Mouse (Mus musculus): ENCODE data around the gene Vgll3. TPM values are rescaled to one million over a fixed set of nuclear protein-coding genes. Genes with fewer than 3 reads are reported as not detected.

The Vgll3 gene
- polyA plus RNA-seq (2014; fragmentation: Nextera tagmentation; extraction: Ambion mirVana), result 4.7 and 6.2 TPM in 2 replicates

- Histone ChIP-seq H3K4me3 (replicated peaks; ENCODE audit: low read length) (peak within 1 kb of the TSS; percentile 61), H3K4me2 (replicated peaks) (peak within 1 kb of the TSS; percentile 95), H3K36me3 (replicated peaks; ENCODE audit: control insufficient read depth, insufficient read depth) (no peaks in the 10 kb centered on the region), H3K9ac (peak within 1 kb of the TSS; percentile 67), H3K27me3 (ENCODE audit: control insufficient read depth, insufficient read depth, low read length) (peaks cover 14% of the 10 kb centered on the region; the same call in 1 of the 2 replicates), H3K9me3 (ENCODE audit: control insufficient read depth, low read length) (peaks cover 6% of the 10 kb centered on the region; the same call in 1 of the 2 replicates), H3K27ac (peak within 1 kb of the TSS; percentile 72), H3K4me1 (replicated peaks; ENCODE audit: control insufficient read depth, insufficient read depth, low read length) (0 out of 2 replicates have a peak, but pooled peaks cover 6% of the 10 kb centered on the region)
- WGBS, result under 1% methylated on average over 82 of the region's 86 CpGs
- ATAC-seq (ENCODE audit: low FRiP score), result peak; percentile 99
- peak; percentile 74 for DNase-seq (ENCODE audit: low spot score)
Observed at GRCm38 (mm10) chr16:65814918-65815881, at the start of gene Vgll3. Gene Vgll3 (plus strand): TSS chr16:65815257.

GRCm38 (mm10) chr16:65765976-65766375, 49.1 kb upstream of the Vgll3 start:
- no peak for ATAC-seq (ENCODE audit: low FRiP score)
- no peaks in the 10 kb centered on the region for H3K36me3 ChIP-seq (replicated peaks; ENCODE audit: control insufficient read depth, insufficient read depth)
- H3K4me1 ChIP-seq (replicated peaks; ENCODE audit: control insufficient read depth, insufficient read depth, low read length), result no peaks in the 10 kb centered on the region
- no peak overlapping the region for H3K4me3 ChIP-seq (replicated peaks; ENCODE audit: low read length)
- no peak overlapping the region for H3K9ac ChIP-seq
- no peak overlapping the region for H3K27ac ChIP-seq
- no peaks in the 10 kb centered on the region for H3K27me3 ChIP-seq (ENCODE audit: control insufficient read depth, insufficient read depth, low read length)
- no peaks in the 10 kb centered on the region for H3K9me3 ChIP-seq (ENCODE audit: control insufficient read depth, low read length)
- no peak for DNase-seq (ENCODE audit: low spot score)
- no peak overlapping the region for H3K4me2 ChIP-seq (replicated peaks)

GRCm38 (mm10) chr16:65785959-65786358, 29.1 kb upstream of the Vgll3 start:
- Histone ChIP-seq H3K4me2 (replicated peaks) (no peak overlapping the region), H3K9ac (no peak overlapping the region), H3K4me3 (replicated peaks; ENCODE audit: low read length) (no peak overlapping the region), H3K9me3 (ENCODE audit: control insufficient read depth, low read length) (no peaks in the 10 kb centered on the region), H3K27ac (no peak overlapping the region), H3K36me3 (replicated peaks; ENCODE audit: control insufficient read depth, insufficient read depth) (no peaks in the 10 kb centered on the region), H3K27me3 (ENCODE audit: control insufficient read depth, insufficient read depth, low read length) (no peaks in the 10 kb centered on the region), H3K4me1 (replicated peaks; ENCODE audit: control insufficient read depth, insufficient read depth, low read length) (no peaks in the 10 kb centered on the region)
- DNase-seq (ENCODE audit: low spot score) (peak; percentile 19), ATAC-seq (ENCODE audit: low FRiP score) (no peak)
- 61% methylated on average over 1 of the region's 1 CpGs for WGBS

GRCm38 (mm10) chr16:65816059-65816458, 1.0 kb downstream of the Vgll3 start:
- Histone ChIP-seq H3K9ac (peak overlapping the region; percentile 67; the same call in 1 of the 2 replicates), H3K27ac (no peak overlapping the region)

GRCm38 (mm10) chr16:65818779-65819178, 3.7 kb downstream of the Vgll3 start:
- ATAC-seq (ENCODE audit: low FRiP score), result no peak
- Histone ChIP-seq H3K27ac (no peak overlapping the region), H3K27me3 (ENCODE audit: control insufficient read depth, insufficient read depth, low read length) (peaks cover 14% of the 10 kb centered on the region; the same call in 1 of the 2 replicates), H3K9ac (no peak overlapping the region), H3K9me3 (ENCODE audit: control insufficient read depth, low read length) (no peaks in the 10 kb centered on the region), H3K4me3 (replicated peaks; ENCODE audit: low read length) (no peak overlapping the region), H3K36me3 (replicated peaks; ENCODE audit: control insufficient read depth, insufficient read depth) (no peaks in the 10 kb centered on the region), H3K4me2 (replicated peaks) (no peak overlapping the region; the same call in 1 of the 2 replicates), H3K4me1 (replicated peaks; ENCODE audit: control insufficient read depth, insufficient read depth, low read length) (0 out of 2 replicates have a peak, but pooled peaks cover 6% of the 10 kb centered on the region)
- no peak for DNase-seq (ENCODE audit: low spot score)
- WGBS, result 70% methylated on average over 8 of the region's 8 CpGs

More at GRCm38 (mm10) chr16:65816059-65816458, 1.0 kb downstream of the Vgll3 start:
- H3K36me3 ChIP-seq (replicated peaks; ENCODE audit: control insufficient read depth, insufficient read depth), result no peaks in the 10 kb centered on the region
- peaks cover 6% of the 10 kb centered on the region; the same call in 1 of the 2 replicates for H3K9me3 ChIP-seq (ENCODE audit: control insufficient read depth, low read length)
- H3K4me2 ChIP-seq (replicated peaks), result peak overlapping the region; percentile 95
- 11% methylated on average over 3 of the region's 3 CpGs for WGBS
- peak overlapping the region; percentile 61 for H3K4me3 ChIP-seq (replicated peaks; ENCODE audit: low read length)
- H3K27me3 ChIP-seq (ENCODE audit: control insufficient read depth, insufficient read depth, low read length), result peaks cover 14% of the 10 kb centered on the region; the same call in 1 of the 2 replicates
- 0 out of 2 replicates have a peak, but pooled peaks cover 6% of the 10 kb centered on the region for H3K4me1 ChIP-seq (replicated peaks; ENCODE audit: control insufficient read depth, insufficient read depth, low read length)
- no peak for ATAC-seq (ENCODE audit: low FRiP score)
- DNase-seq (ENCODE audit: low spot score), result no peak

- H3K4me3 ChIP-seq (replicated peaks; ENCODE audit: low read length), result no peak overlapping the region
- peaks cover 10% of the 10 kb centered on the region; the same call in 1 of the 2 replicates for H3K27me3 ChIP-seq (ENCODE audit: control insufficient read depth, insufficient read depth, low read length)
- H3K9ac ChIP-seq, result no peak overlapping the region
- no peak overlapping the region for H3K4me2 ChIP-seq (replicated peaks)
- DNase-seq (ENCODE audit: low spot score) (no peak), ATAC-seq (ENCODE audit: low FRiP score) (no peak)
- H3K27ac ChIP-seq, result no peak overlapping the region
- no peaks in the 10 kb centered on the region for H3K9me3 ChIP-seq (ENCODE audit: control insufficient read depth, low read length)
- WGBS, result 39% methylated on average over 2 of the region's 2 CpGs
- H3K36me3 ChIP-seq (replicated peaks; ENCODE audit: control insufficient read depth, insufficient read depth), result no peaks in the 10 kb centered on the region
- no peaks in the 10 kb centered on the region for H3K4me1 ChIP-seq (replicated peaks; ENCODE audit: control insufficient read depth, insufficient read depth, low read length)
Observed at GRCm38 (mm10) chr16:65820803-65821202, 5.7 kb downstream of the Vgll3 start.

- WGBS, result 89% methylated on average over 6 of the region's 6 CpGs
- ATAC-seq (ENCODE audit: low FRiP score), result no peak
- no peak for DNase-seq (ENCODE audit: low spot score)
Observed at GRCm38 (mm10) chr16:65823721-65824120, 8.7 kb downstream of the Vgll3 start.

GRCm38 (mm10) chr16:65828141-65828565, 13.1 kb downstream of the Vgll3 start:
- Histone ChIP-seq H3K27me3 (ENCODE audit: control insufficient read depth, insufficient read depth, low read length) (no peaks in the 10 kb centered on the region), H3K27ac (no peak overlapping the region), H3K9ac (no peak overlapping the region), H3K4me2 (replicated peaks) (no peak overlapping the region), H3K4me3 (replicated peaks; ENCODE audit: low read length) (no peak overlapping the region), H3K36me3 (replicated peaks; ENCODE audit: control insufficient read depth, insufficient read depth) (no peaks in the 10 kb centered on the region), H3K9me3 (ENCODE audit: control insufficient read depth, low read length) (no peaks in the 10 kb centered on the region), H3K4me1 (replicated peaks; ENCODE audit: control insufficient read depth, insufficient read depth, low read length) (no peaks in the 10 kb centered on the region)
- ATAC-seq (ENCODE audit: low FRiP score), result no peak
- WGBS, result 86% methylated on average over 9 of the region's 9 CpGs
- DNase-seq (ENCODE audit: low spot score), result no peak

More at GRCm38 (mm10) chr16:65823721-65824120, 8.7 kb downstream of the Vgll3 start:
- Histone ChIP-seq H3K4me2 (replicated peaks) (no peak overlapping the region), H3K9me3 (ENCODE audit: control insufficient read depth, low read length) (no peaks in the 10 kb centered on the region), H3K27me3 (ENCODE audit: control insufficient read depth, insufficient read depth, low read length) (no peaks in the 10 kb centered on the region), H3K4me3 (replicated peaks; ENCODE audit: low read length) (no peak overlapping the region), H3K27ac (no peak overlapping the region), H3K9ac (no peak overlapping the region), H3K36me3 (replicated peaks; ENCODE audit: control insufficient read depth, insufficient read depth) (no peaks in the 10 kb centered on the region), H3K4me1 (replicated peaks; ENCODE audit: control insufficient read depth, insufficient read depth, low read length) (no peaks in the 10 kb centered on the region)

- 97% methylated on average over 6 of the region's 6 CpGs for WGBS
- no peak overlapping the region for H3K9ac ChIP-seq
- no peak for ATAC-seq (ENCODE audit: low FRiP score)
Observed at GRCm38 (mm10) chr16:65829096-65829495, 14.0 kb downstream of the Vgll3 start.

More at GRCm38 (mm10) chr16:65829096-65829495, 14.0 kb downstream of the Vgll3 start:
- Histone ChIP-seq H3K4me3 (replicated peaks; ENCODE audit: low read length) (no peak overlapping the region), H3K4me1 (replicated peaks; ENCODE audit: control insufficient read depth, insufficient read depth, low read length) (no peaks in the 10 kb centered on the region), H3K27ac (no peak overlapping the region), H3K36me3 (replicated peaks; ENCODE audit: control insufficient read depth, insufficient read depth) (no peaks in the 10 kb centered on the region), H3K9me3 (ENCODE audit: control insufficient read depth, low read length) (no peaks in the 10 kb centered on the region), H3K4me2 (replicated peaks) (no peak overlapping the region), H3K27me3 (ENCODE audit: control insufficient read depth, insufficient read depth, low read length) (no peaks in the 10 kb centered on the region)
- no peak for DNase-seq (ENCODE audit: low spot score)

Measured in hindbrain, embryonic 14.5 days (tissue).